Mouse (Mus musculus): ENCODE measurements around the gene Pecam1.
A peak's percentile ranks its signal among the peaks of the same experiment; 100 is the strongest.
"Not testable (repeated sequence)": the region's sequence is repeated elsewhere in the genome, so short reads cannot be mapped to it uniquely, and the experiment has no call there.

Pecam1 gene

DNA sequence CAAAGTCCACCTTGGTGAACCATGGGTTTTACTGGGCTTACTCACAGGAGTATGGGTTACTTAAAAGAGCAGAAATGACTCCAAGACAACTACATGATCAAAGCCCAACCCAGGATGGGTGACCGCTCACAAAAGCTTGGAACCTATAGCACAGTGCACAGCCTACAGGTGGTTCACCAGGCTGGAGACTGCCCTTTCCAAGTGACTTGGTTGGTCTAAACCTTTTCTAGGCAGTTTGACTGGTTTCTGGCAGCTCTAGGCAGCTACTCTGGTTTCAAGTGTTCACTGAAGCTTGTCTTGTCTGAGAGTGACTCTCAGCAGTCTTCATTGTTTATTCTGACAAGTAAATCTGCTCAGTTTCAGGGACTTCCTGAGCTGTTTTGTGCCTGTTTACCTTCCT is 20.8 kb downstream of the Pecam1 start:
- no peak for DNase-seq (ENCODE audit: low spot score in 2 of 2)

DNA sequence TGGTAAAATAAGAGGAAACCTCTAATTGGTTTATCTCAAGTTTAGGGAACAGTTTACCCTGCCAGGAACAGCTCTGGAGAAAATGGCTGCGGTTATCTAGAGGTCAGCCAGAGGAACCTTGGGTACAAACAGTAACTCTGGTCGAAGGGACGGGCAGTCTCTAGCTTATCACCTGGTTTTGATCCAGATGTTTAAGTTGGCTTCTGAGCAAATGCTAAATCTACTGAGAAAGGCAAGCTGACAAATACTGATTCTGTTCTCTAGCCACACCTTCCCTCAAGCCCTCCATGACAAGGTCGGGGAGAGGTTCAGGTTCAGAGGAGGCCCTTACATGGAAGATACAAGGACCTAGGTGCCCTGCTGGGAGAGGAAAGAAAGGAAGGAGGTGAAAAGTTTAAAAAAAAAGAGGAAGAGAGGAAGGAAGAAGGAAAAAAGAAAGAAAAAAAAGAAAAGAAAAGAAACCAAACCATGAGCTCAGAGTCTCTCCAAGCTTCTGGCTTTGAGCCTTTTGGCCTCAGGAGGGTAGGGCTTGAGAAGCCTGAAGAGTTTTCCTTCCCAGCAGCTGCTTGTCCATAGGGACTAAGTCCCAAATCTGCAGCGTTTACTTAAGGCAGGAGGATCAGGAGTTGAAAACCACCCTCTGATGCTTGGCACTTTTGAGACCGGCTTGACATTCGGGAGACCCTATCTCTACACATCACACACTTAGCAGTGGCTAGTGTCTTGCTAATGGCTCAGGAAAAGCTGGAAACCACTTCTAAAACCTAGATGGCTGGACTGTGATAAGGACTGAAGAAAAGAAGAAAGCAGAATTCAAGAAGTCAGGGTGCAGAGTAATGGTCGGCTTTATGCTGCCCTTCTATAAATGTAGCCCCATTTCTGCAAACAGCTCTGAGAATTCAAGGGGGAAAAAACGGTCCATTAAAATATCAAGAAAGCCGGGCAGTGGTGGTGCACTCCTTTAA is 21.7 kb downstream of the Pecam1 start:
- DNase-seq (ENCODE audit: low spot score in 2 of 2), result no peak

DNA sequence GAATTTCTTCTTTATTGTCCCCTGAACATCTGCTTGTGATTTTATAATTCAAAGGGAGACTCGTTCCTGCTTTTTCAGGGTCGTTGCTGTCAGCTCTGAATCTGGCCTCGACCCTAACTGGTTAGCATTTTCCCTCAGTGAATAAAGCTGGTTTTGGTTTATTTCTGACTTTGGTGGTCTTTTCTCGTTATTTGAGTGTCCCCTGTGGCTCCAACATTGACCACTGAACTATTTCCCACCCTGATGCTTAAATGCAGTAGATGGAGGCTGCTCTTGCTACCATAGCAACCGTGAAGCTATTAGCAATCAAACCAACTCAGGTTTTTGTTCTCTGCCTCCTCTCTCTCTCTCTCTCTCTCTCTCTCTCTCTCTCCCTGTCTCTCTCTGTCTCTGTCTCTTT is 22.5 kb downstream of the Pecam1 start:
- no peak for DNase-seq (ENCODE audit: low spot score in 2 of 2)

DNA sequence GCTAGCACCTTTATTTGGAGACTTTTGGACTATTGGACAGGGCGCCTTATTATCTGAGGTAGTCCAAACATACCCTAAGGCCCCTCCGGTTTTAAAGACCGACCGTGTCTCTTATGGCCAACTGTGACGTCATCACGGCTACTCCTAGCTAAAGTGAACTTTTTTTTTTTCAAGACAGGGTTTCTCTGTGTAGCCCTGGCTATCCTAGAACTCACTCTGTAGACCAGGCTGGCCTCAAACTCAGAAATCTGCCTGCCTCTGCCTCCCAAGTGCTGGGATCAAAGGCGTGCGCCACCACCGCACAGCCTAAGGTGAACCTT is 25.6 kb downstream of the Pecam1 start:
- not testable (repeated sequence) for DNase-seq (ENCODE audit: low spot score in 2 of 2)

DNA sequence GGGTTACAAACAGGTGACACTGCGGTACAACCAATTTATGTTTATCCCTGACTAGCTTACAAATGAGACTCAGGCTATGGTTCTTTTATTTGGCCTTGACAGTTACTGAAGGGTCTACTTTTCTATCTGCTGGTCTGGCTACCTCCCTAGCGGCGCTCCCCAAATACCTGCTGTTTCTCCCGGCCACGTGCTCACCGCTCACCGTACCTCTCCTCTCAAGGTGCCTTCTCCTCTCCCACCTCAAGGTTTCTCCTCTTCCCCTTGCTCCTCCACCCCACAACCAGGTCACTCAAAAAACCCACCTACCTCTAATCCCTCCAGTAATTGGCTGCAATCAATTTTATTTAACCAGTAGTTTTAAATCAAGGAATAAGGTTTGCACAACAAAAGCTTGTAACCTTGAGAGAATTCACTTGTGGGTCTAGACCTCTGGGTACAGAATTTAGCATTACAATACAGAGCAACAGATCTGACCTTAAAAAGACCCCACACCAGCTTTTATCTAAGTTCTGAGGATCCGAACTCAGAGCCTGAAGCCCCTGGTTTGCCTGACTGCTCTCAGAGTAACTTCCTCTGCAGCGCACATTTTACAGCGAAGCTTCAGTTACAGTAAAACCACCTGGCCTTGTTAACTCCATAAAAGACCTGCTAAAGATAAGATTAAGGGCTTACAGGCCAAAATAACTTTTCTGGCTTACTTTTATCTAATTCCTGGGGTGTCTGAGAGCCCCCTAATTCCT is 26.1 kb downstream of the Pecam1 start:
- DNase-seq (ENCODE audit: low spot score in 2 of 2), result no peak

DNA sequence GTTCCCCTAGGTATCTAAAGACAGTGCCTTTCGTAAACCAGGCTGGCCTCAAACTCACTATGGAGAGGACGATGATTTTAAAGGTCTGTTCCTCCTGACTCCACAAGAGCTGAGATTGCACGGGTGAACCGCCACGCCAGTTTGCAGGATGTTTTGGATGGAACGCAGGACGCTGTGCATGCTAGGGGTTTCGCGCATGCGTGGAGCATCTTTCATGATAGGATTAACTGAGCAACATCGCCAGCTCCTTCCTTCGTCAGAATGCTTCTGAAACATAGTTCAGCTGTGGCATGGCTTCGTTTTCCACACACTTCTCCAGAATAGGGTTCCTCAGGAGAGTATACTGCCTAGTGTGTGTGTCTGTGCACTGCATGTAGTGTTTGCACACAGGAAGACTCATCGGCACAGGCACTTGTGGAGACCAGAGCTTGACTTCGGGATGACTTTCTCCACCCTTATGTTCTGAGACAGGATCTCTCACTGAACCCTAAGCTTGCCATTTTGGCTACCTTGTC is 26.8 kb downstream of the Pecam1 start:
- DNase-seq (ENCODE audit: low spot score in 2 of 2), result peak; percentile 23 to 24

DNA sequence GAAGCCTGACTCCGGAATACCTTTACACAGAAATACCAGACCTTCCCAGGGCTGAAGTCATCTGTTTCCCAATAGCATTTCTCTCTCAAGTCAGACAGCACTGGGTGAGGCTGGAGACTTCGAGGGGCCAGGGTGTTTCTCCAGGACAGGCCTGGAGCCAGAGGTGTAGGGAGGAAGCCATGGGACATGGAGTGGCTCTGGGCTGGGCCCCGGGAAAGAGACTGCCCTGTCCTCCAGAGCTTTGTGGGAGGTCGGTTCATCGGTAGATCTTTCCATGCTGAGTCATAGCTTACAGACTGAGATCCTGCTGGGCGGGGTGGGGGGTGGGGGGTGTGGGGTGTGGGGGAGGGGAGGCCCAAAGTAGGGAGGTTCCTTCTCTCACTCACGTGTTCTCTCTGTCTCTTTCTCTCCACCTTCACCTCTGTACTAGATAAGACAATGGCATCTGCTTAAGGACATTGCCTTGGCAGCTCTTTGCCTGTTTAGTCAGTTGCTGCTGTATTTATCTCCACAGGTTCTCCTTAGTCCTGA is 27.5 kb downstream of the Pecam1 start:
- DNase-seq (ENCODE audit: low spot score in 2 of 2), result peak; percentile 67 to 69

DNA sequence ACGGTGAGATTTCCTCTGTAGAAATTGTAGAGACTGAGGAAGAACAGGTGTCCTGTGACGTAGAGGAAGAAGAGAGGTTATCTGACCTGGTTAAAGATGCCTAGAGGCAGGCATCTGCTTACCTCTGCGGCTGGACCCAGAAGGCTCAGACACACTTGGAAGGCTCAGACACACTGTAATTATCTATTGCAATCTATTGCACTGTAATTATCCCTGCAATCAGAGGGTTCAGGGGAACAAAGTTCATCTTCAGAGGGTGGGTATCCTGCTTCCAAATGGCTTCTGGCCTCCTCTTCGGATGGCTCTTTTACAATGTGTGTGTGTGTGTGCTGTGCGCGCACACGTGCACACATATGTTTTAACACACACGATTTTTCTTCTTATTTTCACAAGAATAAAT is 30.0 kb downstream of the Pecam1 start:
- no peak for DNase-seq (ENCODE audit: low spot score in 2 of 2)

DNA sequence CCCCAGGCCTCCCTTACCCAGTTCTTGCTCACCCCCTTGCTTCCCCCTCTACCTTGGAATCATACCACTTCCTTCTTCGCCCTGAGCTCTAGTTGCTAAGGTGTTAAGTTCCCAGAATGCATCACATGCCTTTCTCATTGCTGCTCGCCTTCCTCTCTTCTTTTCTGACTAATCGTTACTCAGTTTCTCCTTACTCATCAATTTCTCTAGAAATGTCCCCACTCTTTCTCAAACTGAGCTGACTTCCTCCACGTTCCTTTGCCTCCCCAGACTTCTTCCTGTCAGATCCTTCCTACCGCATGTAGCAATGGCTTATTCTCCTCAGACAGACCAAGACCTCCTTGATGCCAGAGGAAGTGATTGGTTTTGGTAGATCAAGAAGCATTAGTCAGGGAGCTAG is 33.9 kb downstream of the Pecam1 start:
- no peak for DNase-seq (ENCODE audit: low spot score in 2 of 2)

DNA sequence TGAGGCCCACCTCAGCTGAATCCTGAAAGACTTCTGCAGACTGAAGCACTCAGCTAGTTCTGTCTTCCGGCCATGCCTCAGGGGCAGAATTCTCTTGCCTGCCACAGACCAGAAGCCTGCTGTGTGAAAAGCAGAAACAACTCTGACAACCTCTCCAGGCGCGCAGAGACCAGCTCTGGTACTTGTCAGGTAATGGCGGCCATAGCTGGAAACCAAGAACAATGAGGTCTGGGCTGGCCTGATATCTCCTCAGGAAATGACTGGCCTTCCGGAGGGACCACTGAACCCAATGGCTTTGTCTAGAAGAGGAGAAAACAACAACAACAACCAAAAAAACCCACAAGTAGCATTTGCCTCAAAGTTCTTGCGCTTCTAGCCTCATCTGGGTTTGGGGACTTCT is 35.4 kb downstream of the Pecam1 start:
- no peak for DNase-seq (ENCODE audit: low spot score in 2 of 2)

DNA sequence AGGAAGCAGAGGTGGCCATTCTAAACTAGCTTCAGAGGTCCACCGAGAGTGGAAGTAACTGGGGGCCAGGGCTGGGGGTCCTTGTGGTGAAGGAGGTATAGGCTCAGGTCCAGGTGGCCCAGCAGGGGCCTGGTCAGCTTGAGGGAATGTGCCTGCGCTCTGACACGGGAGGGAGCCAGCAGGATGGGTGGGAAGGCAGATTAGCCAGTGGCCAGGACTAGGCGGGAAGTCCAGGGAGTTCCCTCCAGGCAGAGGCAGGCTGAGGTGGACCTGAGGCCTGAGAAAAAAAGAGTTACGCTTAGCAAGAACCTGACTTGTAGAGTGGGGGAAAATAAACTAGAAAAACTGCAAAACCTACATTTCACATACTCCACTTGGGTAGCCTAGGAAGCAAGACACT is 39.6 kb downstream of the Pecam1 start:
- DNase-seq (ENCODE audit: low spot score in 2 of 2), result no peak

DNA sequence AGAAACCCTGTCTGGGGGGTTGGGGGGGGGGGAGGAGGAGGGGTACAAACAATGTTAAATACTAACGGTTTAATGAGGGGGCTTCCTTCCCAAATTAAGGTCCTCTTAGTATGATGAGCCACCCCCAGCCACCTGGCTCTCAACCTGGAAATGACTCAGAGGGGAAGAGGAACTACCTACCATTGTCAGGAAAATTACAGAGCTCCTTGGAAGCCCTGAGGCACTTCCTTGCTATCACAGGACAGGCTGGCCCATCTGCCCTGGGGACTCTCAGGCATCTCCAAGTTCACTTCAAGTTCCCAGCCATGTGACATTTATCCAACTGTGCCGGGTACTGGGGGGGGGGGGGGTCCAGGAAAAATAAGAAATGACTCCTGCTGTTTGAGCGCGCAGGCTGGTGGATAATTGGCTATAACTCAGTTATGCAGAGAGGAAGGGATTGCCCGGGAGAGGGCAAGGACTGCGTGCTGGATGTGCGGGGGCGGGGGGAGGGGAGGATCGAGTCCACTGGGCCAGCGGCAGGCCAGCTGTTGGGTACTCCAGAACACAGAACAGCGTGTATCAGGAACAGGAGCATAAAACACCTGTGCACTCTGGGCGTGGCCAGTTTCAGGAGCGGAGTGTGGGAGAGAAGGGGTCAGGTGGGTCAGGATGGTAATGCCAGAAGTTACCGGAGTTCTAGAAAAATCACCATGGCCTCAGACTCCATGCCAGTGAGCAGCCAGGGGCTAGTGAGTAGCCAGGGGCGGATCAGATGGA is 41.0 kb downstream of the Pecam1 start:
- no peak for DNase-seq (ENCODE audit: low spot score in 2 of 2)

DNA sequence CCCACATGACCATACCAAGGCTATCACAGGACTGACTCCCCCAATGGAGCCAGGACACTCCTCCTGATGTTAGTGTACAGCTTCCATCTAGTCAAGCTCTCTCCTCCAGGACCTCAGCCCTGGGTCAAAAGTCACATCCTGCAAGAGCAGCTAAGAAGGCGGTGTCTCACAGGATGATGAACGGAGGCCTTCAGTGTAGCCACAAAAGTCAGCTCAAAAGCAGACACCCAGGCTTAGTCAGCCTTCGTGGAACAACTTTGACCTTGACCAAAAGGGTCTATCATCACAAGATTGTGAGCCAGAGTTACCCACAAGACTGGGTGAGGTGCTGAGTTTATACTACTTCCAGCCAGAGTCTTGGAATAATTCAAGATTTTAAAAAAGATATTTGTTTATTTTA is 42.6 kb downstream of the Pecam1 start:
- no peak for DNase-seq (ENCODE audit: low spot score in 2 of 2)

DNA sequence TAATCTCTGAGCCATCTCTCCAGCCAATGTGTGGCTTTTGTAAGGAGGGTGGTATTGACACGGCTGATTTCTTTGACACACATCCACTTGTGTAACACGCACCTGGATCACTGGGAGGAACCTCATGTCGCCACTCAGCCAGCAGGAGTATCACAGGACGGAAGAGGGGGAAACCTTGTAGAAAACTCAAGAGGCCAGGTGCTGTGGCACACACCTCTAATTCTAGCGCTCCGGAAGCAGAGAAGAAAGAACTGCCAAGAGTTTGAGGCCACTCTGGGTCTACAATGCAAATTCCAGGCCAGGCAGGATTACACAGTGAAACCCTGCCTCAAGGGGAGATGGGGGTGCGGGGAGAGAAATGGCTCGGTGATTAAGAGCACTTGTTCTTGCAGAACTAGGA is 43.3 kb downstream of the Pecam1 start:
- DNase-seq (ENCODE audit: low spot score in 2 of 2), result no peak

DNA sequence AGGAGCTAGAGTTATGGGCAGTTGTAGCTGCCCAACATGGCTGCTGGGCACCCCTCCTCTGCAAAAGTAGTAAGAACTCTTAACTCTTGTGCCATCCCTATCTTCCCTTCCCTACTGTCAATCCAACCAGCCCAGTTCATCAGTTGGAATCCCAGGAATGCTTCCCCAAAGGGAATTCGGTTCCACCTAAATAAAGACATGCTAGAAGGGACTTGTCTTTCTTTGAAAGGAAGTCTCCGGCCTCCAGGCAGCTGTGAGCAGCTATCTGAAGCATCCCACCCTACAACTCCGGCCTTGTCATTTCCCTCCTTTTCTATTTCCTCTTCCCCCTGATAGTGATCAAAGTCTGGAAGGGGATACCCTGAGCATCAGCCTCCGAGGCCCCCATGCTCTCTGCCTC is 44.2 kb downstream of the Pecam1 start:
- no peak for DNase-seq (ENCODE audit: low spot score in 2 of 2)

DNA sequence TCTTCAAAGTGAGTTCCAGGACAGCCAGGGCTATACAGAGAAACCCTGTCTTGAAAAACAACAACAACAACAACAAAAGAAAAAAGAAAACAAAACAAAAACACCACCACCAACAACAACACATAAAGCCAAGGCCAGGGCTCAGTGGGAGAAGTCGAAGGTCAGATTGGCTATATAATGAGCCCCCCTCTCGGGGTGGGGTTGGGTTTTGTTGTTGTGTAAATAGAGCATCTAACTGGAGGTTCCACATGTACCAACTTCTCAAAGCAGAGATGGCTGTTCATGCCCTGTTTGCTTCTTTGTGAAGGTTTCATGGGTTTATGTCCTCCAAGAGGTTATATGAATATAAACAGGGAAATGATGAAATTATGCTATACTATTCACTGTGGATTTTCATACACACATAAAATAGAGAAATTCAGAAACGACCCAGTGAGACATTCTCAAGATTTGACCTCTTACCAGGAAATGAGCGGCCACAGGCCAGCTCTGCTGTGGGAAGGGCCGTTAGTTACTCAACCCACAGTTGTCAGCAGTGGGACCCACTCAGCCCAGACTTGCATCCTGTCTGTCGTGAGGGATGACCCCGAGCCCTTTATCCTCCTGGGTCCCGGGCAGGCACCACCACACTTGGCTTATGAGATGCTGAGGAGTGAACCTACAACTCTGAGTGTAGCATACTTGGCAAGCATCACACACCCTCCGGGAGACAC is 45.9 kb downstream of the Pecam1 start:
- no peak for DNase-seq (ENCODE audit: low spot score in 2 of 2)

DNA sequence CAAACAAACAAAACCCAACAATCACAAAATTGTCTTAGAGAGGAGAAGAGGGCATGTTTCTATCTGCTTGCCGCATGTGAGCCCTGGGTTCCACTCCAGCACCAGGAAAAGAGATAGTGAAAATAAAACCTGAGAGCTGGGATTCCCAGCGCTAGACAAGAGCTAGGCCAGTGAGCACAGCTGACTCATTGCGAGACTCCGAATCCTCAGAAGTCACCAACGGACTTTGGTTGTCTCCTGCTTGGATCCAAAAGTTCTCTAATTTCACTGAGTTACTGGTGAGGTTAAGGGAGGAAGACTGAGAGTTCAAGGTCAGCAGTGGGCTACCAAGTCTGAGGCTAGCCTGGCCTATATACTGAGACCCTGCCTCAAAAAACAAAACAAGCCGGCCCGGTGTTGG is 46.5 kb downstream of the Pecam1 start:
- DNase-seq (ENCODE audit: low spot score in 2 of 2), result no peak

DNA sequence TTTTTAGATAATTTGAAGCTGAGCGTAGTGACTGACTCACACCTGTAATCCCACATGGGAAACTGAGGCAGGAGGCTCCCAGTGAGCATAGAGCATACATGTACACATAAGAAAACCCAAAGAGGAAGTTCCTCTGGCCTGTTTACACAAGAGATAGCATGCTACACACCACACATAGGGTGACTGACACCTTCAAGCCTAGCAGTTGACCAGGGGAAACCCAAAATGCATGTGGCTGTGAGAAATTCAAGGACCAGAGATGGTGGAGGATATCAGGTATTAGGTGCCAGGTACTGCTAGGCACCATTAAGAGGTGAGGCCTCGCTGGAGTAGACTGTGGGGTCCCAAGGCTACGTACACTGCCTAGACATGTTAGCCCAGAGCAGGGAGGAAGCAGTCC is 47.8 kb downstream of the Pecam1 start:
- no peak for DNase-seq (ENCODE audit: low spot score in 2 of 2)

DNA sequence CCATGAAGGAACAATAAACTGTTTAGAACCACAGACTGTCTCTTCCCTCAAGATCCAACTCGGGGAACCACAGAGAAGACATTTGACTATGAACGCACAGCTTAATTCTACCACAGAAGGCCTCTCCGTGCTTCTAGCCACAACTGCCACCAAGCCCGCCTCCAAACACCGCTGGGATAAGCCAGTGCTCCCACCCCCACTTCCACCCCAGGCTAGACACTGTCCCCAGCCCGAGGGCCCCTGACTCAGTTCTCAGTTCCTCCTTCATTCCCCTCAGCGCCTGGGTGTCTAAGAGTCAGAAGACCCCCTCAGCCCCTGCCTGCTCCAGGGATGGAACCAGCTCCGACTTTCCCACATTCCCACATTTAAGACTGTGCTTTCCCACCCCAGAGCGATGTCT is 48.8 kb downstream of the Pecam1 start:
- no peak for DNase-seq (ENCODE audit: low spot score in 2 of 2)

DNA sequence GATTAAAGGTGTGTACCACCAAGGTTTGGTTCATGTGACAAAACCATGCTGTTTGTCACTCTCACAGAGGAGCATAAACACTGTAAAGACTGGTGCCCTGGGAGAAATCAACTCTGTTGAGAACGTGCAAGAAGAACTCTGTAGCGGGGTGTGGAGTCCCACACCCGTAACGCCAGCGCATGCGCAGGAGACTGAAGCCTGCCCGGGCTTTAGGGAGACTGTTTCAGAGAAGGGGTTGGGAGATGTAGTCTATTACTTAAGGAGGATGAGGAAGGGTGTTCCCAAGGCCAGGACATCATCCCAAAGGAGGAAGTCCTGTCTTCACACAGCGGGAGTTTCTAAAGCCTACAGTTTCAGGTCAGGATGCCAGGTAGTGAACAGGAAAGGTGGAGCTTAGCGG is 51.3 kb downstream of the Pecam1 start:
- DNase-seq (ENCODE audit: low spot score in 2 of 2), result no peak

DNA sequence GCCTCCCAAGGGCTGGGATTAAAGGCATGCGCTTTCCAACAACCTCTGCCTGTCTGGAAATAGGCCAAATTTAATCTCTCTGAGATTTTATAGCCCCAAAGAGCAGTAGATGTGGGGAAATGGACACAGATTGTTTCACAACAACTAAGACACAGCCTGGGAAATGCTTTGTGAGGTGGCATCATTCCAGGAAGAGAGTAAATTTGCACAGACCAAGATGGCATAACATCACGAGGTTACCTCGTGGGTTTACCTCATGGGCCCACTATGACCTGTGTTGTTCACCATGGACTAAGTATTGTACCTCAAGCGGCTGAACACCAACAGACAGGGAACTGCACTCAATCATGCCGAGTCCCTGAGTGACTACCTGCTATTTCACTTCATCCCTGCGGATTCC is 52.1 kb downstream of the Pecam1 start:
- DNase-seq (ENCODE audit: low spot score in 2 of 2), result no peak
